Mouse (Mus musculus) lung, adult 2 months (tissue): ENCODE data around the gene Aox3. TPM values are rescaled to one million over a fixed set of nuclear protein-coding genes. Genes with fewer than 3 reads are reported as not detected.

Experiments used
- DNase-seq: peaks from one replicate; pipeline ENCODE4 v3.0.0; 2022
- H3K4me1 ChIP-seq: fragments of 200-500 bp; 2 replicates; pipeline ENCODE4 v1.6.1; 2011; ENCODE audit warnings: low read length; ENCODE audit not compliant: control insufficient read depth, insufficient read depth
- H3K4me3 ChIP-seq: fragments of 200-500 bp; replicated peaks from 2 replicates; pipeline ENCODE3; 2011; ENCODE audit warnings: low read depth, mild to moderate bottlenecking, control low read depth, low read length; ENCODE audit errors: extremely low read depth
- CTCF ChIP-seq: fragments of 200-500 bp; IDR thresholded peaks from 2 replicates; pipeline ENCODE4 v1.5.1; 2011; ENCODE audit warnings: mild to moderate bottlenecking, low read length, control low read depth; ENCODE audit not compliant: insufficient read depth
- POLR2A ChIP-seq: fragments of 200-500 bp; IDR thresholded peaks from 2 replicates; pipeline ENCODE4 v1.6.1; 2011; ENCODE audit warnings: low read depth, mild to moderate bottlenecking, control low read depth, low read length, borderline replicate concordance; ENCODE audit errors: extremely low read depth
- WGBS: fragments of 180-500 bp; shearing (Covaris S2); methylation state at CpG from one replicate; pipeline ENCODE4 v1.1.7; 2018; 5-methylcytosine and 5-hydroxymethylcytosine counted together
- polyA plus RNA-seq: library from polyadenylated mRNA; depleted of rRNA; stranded (reverse); fragments of >200 nt; gene quantifications from 2 replicates; pipeline ENCODE4 v1.2.3, GENCODE M21; 2012

Gene Aox3
- polyA plus RNA-seq, 1 experiment: 41.6 TPM

DNA sequence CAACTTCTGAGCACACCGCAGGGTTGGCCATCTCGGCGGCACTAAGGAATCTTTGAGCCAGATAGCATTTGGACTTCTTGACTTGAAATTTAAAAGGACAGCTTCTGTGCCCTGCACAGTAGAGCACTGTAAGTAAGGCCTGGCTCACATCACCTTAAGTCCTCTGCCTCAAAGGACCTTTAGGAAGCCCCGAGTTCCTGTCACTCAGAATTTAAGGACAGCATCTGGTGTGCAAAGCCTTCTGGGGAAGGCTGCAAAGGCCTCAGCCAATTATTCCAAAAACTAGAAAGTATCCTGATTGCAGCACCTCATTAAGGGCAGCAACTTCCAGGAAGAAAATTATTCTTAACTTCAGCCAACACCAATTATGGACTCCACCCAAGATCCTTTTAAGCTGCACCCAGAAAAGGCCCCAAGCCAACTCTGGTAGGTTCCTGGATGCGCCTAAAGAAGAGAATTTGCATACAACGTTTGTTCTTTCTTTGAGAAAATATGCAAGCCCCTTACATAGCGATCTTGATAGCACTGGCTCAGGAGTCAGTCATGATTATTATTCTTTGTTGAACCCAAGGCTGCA, 103.1 kb downstream of the Aox3 start:
- H3K4me3 ChIP-seq: no peak overlapping the region
- WGBS: 75% methylated on average over 7 of the region's 7 CpGs
- TF ChIP-seq POLR2A: no peak
- TF ChIP-seq CTCF: no peak
- DNase-seq: no peak
- no peaks in the 10 kb centered on the region for H3K4me1 ChIP-seq

DNA sequence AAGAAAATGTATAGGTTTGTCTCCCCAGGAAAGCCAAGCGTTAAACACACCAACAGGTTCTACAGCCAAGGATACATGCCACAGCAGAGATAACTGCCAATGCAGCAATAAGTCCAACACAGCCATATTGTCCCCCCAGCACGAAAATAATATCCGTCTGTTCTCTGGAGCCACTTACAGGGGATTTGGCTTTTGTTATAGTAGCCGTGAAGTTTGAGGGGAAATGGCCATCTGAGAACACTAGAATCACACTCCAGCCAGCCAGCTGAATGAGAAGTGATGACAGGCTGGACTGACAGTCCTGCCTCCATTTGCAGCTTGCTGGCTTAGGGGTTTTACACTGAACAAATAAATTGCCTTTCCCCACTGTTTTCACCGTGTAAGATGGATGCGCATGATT, 108.1 kb downstream of the Aox3 start:
- WGBS: 52% methylated on average over 6 of the region's 6 CpGs
- H3K4me1 ChIP-seq: no peaks in the 10 kb centered on the region
- TF ChIP-seq POLR2A (no peak), CTCF (no peak)
- H3K4me3 ChIP-seq: no peak overlapping the region
- no peak for DNase-seq

DNA sequence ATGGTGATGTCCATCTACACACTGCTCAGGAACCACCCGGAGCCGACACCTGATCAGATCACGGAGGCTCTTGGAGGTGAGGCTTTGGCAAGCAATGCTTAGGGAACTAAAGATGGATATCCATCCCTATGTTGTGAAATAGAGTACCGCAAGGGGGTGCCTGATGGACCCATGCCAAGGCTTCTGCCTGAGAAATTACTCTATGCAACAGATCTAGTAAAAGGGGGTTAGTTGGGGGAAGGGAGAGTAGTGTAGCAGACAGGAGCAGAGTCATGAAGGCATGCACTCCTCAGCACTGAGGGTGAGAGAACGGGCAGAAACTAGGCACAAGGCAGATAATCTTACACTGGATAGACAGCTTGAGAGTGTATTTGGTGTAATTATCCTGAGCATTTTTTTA, 108.9 kb downstream of the Aox3 start:
- H3K4me1 ChIP-seq: no peaks in the 10 kb centered on the region
- WGBS: 62% methylated on average over 5 of the region's 5 CpGs
- TF ChIP-seq CTCF (no peak), POLR2A (no peak)
- no peak overlapping the region for H3K4me3 ChIP-seq
- DNase-seq: no peak

DNA sequence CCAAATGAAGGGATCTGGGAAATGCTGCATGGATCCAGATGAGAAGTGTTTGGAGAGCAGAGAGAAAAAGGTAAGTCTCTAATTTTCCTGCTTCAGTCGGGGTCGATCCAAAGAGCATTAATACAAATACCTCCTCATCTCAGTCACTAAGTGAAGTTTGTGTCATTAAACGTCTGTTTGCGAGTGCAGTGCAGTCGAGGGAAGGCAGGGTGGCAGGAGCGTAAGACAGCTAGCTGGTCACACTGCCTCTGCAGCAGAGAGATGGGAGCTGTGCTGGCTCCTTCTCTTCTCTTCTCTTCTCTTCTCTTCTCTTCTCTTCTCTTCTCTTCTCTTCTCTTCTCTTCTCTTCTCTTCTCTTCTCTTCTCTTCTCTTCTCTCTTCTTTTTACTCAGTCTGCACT, 115.2 kb downstream of the Aox3 start:
- H3K4me1 ChIP-seq: no peaks in the 10 kb centered on the region
- no peak overlapping the region for H3K4me3 ChIP-seq
- WGBS: 68% methylated on average over 6 of the region's 6 CpGs
- DNase-seq: no peak
- TF ChIP-seq CTCF: no peak
- TF ChIP-seq POLR2A: no peak

DNA sequence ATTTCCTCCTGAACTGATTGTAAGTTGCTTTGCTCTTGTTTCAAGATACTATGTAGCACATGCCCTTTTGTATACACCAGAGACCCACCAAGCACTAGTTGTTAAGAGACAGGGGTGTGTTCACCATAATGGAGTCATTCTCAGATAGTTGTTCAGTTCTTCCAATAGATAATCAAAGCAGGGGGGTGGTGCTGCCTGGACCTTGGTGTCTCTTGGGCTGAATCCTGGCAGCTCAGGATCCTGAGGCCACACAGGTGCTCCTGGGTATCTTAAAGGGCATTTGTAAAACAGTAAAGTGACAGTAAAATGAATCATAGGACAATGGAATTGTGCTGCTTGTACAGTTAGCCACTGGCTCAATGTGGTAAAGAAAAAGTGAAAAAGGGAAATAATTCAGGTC, 116.0 kb downstream of the Aox3 start:
- Histone ChIP-seq H3K4me3 (no peak overlapping the region), H3K4me1 (no peaks in the 10 kb centered on the region)
- TF ChIP-seq CTCF: no peak
- TF ChIP-seq POLR2A: no peak
- no peak for DNase-seq

DNA sequence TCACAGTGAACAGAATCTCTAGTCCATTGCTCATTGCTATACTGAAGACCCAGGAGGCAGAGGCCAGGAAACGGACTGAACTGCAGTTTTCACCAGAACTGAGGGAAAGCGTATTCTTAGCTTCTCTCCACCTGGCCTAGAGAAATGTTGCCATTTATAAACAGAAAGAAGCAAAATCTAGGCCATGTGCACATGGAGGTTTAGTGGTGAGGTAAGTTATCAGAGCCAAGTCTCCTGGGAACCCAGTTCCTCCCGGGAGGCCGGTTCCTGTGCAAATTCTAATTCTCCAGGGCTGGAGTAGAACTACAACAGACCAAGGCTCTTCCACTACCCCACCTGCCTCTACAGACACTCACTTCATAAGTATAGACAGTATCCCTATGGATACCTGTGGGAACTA, 116.8 kb downstream of the Aox3 start:
- H3K4me3 ChIP-seq: no peak overlapping the region
- no peak for DNase-seq
- WGBS: 84% methylated on average over 4 of the region's 4 CpGs
- TF ChIP-seq POLR2A: no peak
- TF ChIP-seq CTCF: no peak
- H3K4me1 ChIP-seq: no peaks in the 10 kb centered on the region

DNA sequence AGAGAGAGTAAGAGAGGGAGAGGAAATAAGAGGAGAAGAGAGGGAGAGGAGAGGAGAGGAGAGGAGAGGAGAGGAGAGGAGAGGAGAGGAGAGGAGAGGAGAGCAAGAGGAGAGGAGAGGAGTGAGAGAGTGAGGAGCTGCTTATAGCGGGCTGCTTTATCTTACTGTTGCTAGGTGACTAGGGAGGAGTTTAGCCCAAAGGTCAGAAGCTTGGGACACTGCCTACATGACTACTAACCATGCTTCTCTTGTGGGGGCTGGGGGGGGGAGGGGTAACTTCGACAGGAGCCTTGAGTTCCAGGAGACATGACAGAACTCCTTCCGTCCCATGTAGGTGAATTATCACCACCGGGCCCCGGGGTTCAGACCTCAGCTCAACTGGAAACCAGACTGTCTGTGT, 117.6 kb downstream of the Aox3 start:
- WGBS: 44% methylated on average over 5 of the region's 5 CpGs
- DNase-seq: no peak
- H3K4me3 ChIP-seq: no peak overlapping the region
- H3K4me1 ChIP-seq: no peaks in the 10 kb centered on the region
- TF ChIP-seq CTCF: no peak
- no peak for TF ChIP-seq POLR2A

DNA sequence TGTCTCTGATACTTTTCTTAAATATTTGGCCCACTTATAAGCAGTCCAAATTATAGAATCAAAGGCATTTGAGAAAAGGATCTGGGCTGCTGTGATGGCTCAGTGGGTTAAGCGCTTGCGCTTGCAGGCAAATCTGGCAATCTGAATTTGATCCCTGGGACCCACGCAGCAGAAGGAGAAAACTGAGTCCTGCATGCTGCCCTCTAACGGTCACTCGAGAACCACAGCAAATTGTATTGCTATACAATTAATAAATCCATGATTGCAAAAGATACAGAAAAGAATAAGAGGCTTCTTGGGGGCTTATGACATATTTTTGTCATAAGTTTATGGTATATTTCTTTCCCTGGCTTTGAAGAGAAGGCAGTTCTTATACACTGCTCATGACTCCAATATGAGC, 122.5 kb downstream of the Aox3 start:
- no peaks in the 10 kb centered on the region for H3K4me1 ChIP-seq
- no peak overlapping the region for H3K4me3 ChIP-seq
- WGBS: 58% methylated on average over 5 of the region's 5 CpGs
- DNase-seq: no peak
- peak; percentile 13; the same call in 1 of the 2 replicates for TF ChIP-seq CTCF
- TF ChIP-seq POLR2A: no peak

DNA sequence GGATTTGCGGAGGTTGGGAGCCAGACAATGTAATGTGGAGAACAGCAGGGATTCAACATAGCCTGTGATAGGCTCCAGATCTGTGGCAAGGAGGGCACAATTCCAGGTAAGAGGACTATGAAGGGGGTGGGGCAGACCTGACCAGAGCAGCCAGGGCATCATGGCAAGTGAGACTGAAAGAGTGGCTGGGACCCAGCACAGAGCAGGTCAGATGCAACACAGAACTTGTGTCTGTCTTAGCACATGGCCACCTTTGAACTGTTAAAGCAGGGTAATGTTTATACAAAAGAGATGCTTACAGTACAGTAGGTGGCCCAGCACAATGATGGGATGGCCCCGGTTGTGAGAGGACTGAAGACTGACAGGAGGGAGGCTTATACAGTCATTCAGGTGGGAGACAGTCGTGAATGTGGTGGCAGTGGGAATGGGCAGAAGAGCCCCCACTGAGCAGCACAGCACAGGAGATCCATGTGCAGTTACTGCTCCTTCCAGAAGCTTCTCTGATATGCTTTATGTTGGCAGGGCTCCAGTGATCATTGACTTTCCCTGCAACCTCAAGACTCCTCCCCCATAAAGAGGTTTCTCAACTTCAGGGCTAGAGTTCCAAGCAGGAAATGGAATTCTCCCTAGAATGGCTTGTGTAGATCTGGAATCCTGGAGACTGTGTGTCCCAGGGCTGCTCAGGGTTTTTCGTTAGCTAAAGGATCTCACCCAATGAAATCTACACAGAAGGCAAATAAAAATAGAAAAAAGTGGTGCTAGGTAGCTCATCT, 124.8 kb downstream of the Aox3 start:
- WGBS: 68% methylated on average over 4 of the region's 4 CpGs
- H3K4me3 ChIP-seq: no peak overlapping the region
- no peak for DNase-seq
- no peaks in the 10 kb centered on the region for H3K4me1 ChIP-seq
- TF ChIP-seq CTCF: no peak
- no peak for TF ChIP-seq POLR2A

DNA sequence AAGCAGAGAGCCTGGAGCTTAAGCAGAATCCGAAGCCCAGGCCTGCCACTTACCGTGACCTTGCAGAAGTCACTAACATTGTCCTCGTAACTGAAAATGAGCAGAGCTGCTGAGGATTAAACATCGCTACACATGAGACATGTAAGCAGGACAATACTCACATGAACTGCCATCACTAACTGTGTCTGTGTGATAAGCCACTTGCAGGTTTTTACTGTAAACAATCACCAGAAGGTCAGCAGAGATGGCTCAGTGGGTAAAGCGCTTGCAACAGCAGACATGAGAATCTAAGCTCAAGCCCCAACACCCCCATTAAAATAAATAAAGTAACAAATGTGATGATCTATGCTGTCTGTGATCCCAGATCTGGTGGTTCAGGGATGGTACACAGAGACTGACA, 125.5 kb downstream of the Aox3 start:
- Histone ChIP-seq H3K4me1 (no peaks in the 10 kb centered on the region), H3K4me3 (no peak overlapping the region)
- DNase-seq: no peak
- TF ChIP-seq CTCF: no peak
- no peak for TF ChIP-seq POLR2A
- 65% methylated on average over 5 of the region's 5 CpGs for WGBS
